Mouse (Mus musculus) brain, embryonic 14.5 days (tissue): ENCODE measurements around the gene Prickle1.

Experiments
- CTCF ChIP-seq: fragments of 200-500 bp; IDR thresholded peaks from 2 replicates; pipeline ENCODE4 v1.5.1; 2012; ENCODE audit warnings: inconsistent platforms, mild to moderate bottlenecking, moderate library complexity, borderline replicate concordance; ENCODE audit not compliant: insufficient read depth, insufficient read length; ENCODE audit errors: extremely low read depth
- POLR2A ChIP-seq: fragments of 200-500 bp; IDR thresholded peaks from 2 replicates; pipeline ENCODE4 v1.6.1; 2012; ENCODE audit warnings: mild to moderate bottlenecking, inconsistent platforms, borderline replicate concordance; ENCODE audit not compliant: poor library complexity, insufficient read depth, insufficient read length, severe bottlenecking; ENCODE audit errors: extremely low read depth

- TF ChIP-seq POLR2A (no peak), CTCF (no peak)
Measured at GRCm38 (mm10) chr15:93510690-93511336, 84.9 kb downstream of the Prickle1 start.
